Mouse (Mus musculus) testis, adult 2 months (tissue): ENCODE measurements around the gene Ssx2ip. TPM values are rescaled to one million over a fixed set of nuclear protein-coding genes. Genes with fewer than 3 reads are reported as not detected.

ENCODE experiments used
- H3K27ac ChIP-seq: fragments of 200-500 bp; 2 replicates; pipeline ENCODE4 v1.5.1; 2012; ENCODE audit warnings: low read depth, low read length; ENCODE audit not compliant: control insufficient read depth, insufficient read depth
- H3K27me3 ChIP-seq: fragments of 200-500 bp; 2 replicates; pipeline ENCODE4 v1.6.1; 2012; ENCODE audit warnings: mild to moderate bottlenecking, low read length, moderate library complexity; ENCODE audit not compliant: control insufficient read depth, insufficient read depth
- H3K36me3 ChIP-seq: fragments of 200-500 bp; 2 replicates; pipeline ENCODE4 v1.6.1; 2012; ENCODE audit warnings: mild to moderate bottlenecking, low read length; ENCODE audit not compliant: control insufficient read depth, insufficient read depth
- H3K4me1 ChIP-seq: fragments of 200-500 bp; 2 replicates; pipeline ENCODE4 v1.6.1; 2012; ENCODE audit warnings: low read length; ENCODE audit not compliant: control insufficient read depth, insufficient read depth
- H3K4me3 ChIP-seq: fragments of 200-500 bp; 2 replicates; pipeline ENCODE4 v1.5.1; 2012; ENCODE audit warnings: low read depth, mild to moderate bottlenecking, low read length, moderate library complexity, mixed read lengths; ENCODE audit not compliant: control insufficient read depth
- CTCF ChIP-seq: fragments of 200-500 bp; IDR thresholded peaks from 2 replicates; pipeline ENCODE4 v1.5.1; 2012; ENCODE audit warnings: low read depth, mild to moderate bottlenecking, inconsistent platforms, low read length, moderate library complexity; ENCODE audit not compliant: control insufficient read depth, insufficient read depth, insufficient replicate concordance
- POLR2A ChIP-seq: fragments of 200-500 bp; IDR thresholded peaks from 2 replicates; pipeline ENCODE4 v1.6.1; 2012; ENCODE audit warnings: low read depth, mild to moderate bottlenecking, inconsistent platforms, low read length, moderate library complexity; ENCODE audit not compliant: control insufficient read depth
- polyA plus RNA-seq: library from polyadenylated mRNA; depleted of rRNA; stranded (reverse); fragments of >200 nt; gene quantifications from 2 replicates; pipeline ENCODE4 v1.2.3, GENCODE M21; 2012

Ssx2ip gene
- polyA plus RNA-seq, 1 experiment = 94.7 TPM

GRCm38 (mm10) chr3:146436114-146436513, 31.7 kb downstream of the Ssx2ip start:
- Histone ChIP-seq H3K4me1 (peaks cover 2% of the 10 kb centered on the region; the same call in 1 of the 2 replicates), H3K27me3 (no peaks in the 10 kb centered on the region), H3K36me3 (peaks cover 2% of the 10 kb centered on the region; the same call in 1 of the 2 replicates), H3K27ac (no peak overlapping the region), H3K4me3 (no peak overlapping the region)
- TF ChIP-seq CTCF = no peak

- Histone ChIP-seq H3K27me3 (no peaks in the 10 kb centered on the region), H3K4me1 (no peaks in the 10 kb centered on the region), H3K27ac (no peak overlapping the region), H3K4me3 (no peak overlapping the region), H3K36me3 (peaks cover 2% of the 10 kb centered on the region; the same call in 1 of the 2 replicates)
- TF ChIP-seq POLR2A (no peak), CTCF (no peak)
These were observed 35.6 kb downstream of the Ssx2ip start for GRCm38 (mm10) chr3:146440011-146440410.

- TF ChIP-seq POLR2A (no peak), CTCF (no peak)
- Histone ChIP-seq H3K4me3 (no peak overlapping the region), H3K36me3 (peaks cover 2% of the 10 kb centered on the region; the same call in 1 of the 2 replicates), H3K27ac (no peak overlapping the region), H3K4me1 (no peaks in the 10 kb centered on the region), H3K27me3 (no peaks in the 10 kb centered on the region)
These were observed 36.0 kb downstream of the Ssx2ip start for GRCm38 (mm10) chr3:146440422-146440821.

DNA sequence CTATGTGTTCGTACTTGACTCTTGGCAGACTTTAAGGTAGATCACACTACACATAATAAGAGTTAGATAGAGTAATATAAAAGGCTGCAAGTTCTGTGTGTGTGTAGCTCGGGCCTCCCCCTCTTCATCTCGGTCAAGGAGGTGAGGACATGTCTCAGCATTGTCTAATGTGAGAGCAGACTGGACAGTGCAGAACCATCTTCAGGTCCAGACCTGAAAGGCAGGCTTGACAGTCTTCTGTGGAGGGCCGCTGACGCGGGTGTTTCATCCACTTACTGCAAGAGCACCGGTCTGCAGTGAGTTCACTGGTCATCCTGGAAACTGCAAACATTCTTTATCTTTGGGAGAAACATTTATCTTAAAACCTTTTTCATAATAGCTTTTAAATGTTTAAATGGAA, 38.0 kb downstream of the Ssx2ip start:
- no peak overlapping the region for H3K4me3 ChIP-seq
- H3K36me3 ChIP-seq = no peaks in the 10 kb centered on the region
- no peaks in the 10 kb centered on the region for H3K27me3 ChIP-seq
- no peak for TF ChIP-seq CTCF
- no peak for TF ChIP-seq POLR2A
- no peak overlapping the region for H3K27ac ChIP-seq
- H3K4me1 ChIP-seq = no peaks in the 10 kb centered on the region

DNA sequence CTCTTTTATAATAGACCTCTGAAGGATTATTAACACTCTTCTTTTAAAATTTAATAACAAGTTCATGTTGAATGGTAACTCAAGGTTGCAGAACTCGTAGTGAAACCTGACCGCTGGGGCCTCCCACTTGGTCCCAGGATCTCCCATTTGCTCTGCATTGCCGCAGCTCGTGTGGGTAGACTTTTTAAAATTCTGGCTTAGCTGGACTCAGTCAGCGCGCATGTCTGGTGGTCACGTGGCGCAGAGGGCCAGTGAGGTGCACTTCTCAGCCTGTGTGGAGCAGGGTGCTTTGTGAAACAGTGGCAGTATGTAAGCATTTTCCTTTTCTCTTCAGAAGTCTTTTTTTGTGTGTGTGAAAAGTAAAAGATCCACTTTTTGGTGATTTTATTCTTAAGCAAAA, 38.5 kb downstream of the Ssx2ip start:
- TF ChIP-seq CTCF = no peak
- no peak for TF ChIP-seq POLR2A
- Histone ChIP-seq H3K36me3 (no peaks in the 10 kb centered on the region), H3K27ac (no peak overlapping the region), H3K4me3 (no peak overlapping the region), H3K4me1 (no peaks in the 10 kb centered on the region), H3K27me3 (no peaks in the 10 kb centered on the region)

GRCm38 (mm10) chr3:146443380-146443779, 38.9 kb downstream of the Ssx2ip start:
- Histone ChIP-seq H3K4me1 (no peaks in the 10 kb centered on the region), H3K27me3 (no peaks in the 10 kb centered on the region), H3K27ac (no peak overlapping the region), H3K36me3 (no peaks in the 10 kb centered on the region), H3K4me3 (no peak overlapping the region)
- TF ChIP-seq POLR2A (no peak), CTCF (no peak)

DNA sequence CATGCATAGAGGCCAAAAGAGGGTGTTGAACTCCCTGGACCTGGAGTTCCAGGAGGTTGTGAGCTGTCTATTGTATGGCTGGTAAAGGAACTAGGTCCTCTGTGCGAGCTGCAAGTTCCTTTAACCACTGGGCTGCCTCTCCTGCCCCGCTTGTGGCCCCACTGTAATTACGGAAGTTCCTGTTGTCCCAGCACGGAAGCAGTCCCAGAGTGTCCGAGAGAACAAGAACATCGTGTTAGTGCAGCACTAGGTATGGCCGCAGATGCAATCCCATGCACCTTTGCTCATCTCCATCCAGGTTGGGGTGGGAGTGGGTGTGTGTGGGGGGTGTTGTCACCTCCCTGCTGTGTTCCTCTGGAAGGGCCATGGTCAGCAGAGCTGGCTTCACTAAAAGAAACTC, 40.4 kb downstream of the Ssx2ip start:
- H3K36me3 ChIP-seq = no peaks in the 10 kb centered on the region
- no peaks in the 10 kb centered on the region for H3K27me3 ChIP-seq
- H3K4me3 ChIP-seq = no peak overlapping the region

GRCm38 (mm10) chr3:146447156-146447555, 42.7 kb downstream of the Ssx2ip start:
- Histone ChIP-seq H3K27ac (no peak overlapping the region), H3K4me1 (peaks cover 13% of the 10 kb centered on the region), H3K4me3 (no peak overlapping the region), H3K27me3 (no peaks in the 10 kb centered on the region), H3K36me3 (no peaks in the 10 kb centered on the region)
- no peak for TF ChIP-seq CTCF
- TF ChIP-seq POLR2A = no peak

More for the DNA sequence above, 40.4 kb downstream of the Ssx2ip start:
- no peaks in the 10 kb centered on the region; the same call in 1 of the 2 replicates for H3K4me1 ChIP-seq
- H3K27ac ChIP-seq = no peak overlapping the region
- no peak for TF ChIP-seq POLR2A
- TF ChIP-seq CTCF = no peak
